Comparison of ENCODE assay signal across 26 mouse cellular contexts in genomic region chr4:105121081-105121480, GRCm38 (mm10). TPM values are rescaled to one million over a fixed set of nuclear protein-coding genes. Genes with fewer than 3 reads are reported as not detected.
DNase-seq lines count a peak whose midpoint lies in the region; ATAC-seq and TF ChIP-seq lines count a peak whose summit lies in the region.
"Had no signal": no experiment of that assay in that cellular context is flagged by ENCODE, and none has a peak within 500 bp of the region (broad histone marks: within the 10 kb centered on the region; RNA-seq: fewer than 3 reads in every experiment).

No protein-coding gene starts in this region.

- H3K27ac ChIP-seq in hindbrain, postnatal 0 days: no peak overlapping the region
- H3K27ac ChIP-seq in hindbrain, embryonic 10.5 days: no peak overlapping the region
- H3K27ac ChIP-seq in midbrain, postnatal 0 days (ENCODE audit: low read depth, low read length): no peak overlapping the region
- H3K27ac ChIP-seq in midbrain, embryonic 11.5 days (ENCODE audit: low read depth, low read length): no peak overlapping the region
- H3K27ac ChIP-seq: embryonic facial prominence, embryonic 15.5 days; hindbrain, embryonic 14.5 days; limb, embryonic 15.5 days; liver, embryonic 15.5 days; macrophage; midbrain, embryonic 12.5 days; neural tube, embryonic 12.5 days; stomach, postnatal 0 days had no signal

- H3K9ac ChIP-seq in hindbrain, postnatal 0 days (replicated peaks; ENCODE audit: low read length): no peak overlapping the region
- no peak overlapping the region for H3K9ac ChIP-seq in midbrain, postnatal 0 days (replicated peaks; ENCODE audit: low read length, poor library complexity, severe bottlenecking)
- H3K9ac ChIP-seq in midbrain, embryonic 11.5 days (ENCODE audit: low read length): no peak overlapping the region
- H3K9ac ChIP-seq: embryonic facial prominence, embryonic 15.5 days; hindbrain, embryonic 14.5 days; limb, embryonic 15.5 days; liver, embryonic 15.5 days; midbrain, embryonic 12.5 days; neural tube, embryonic 12.5 days had no signal

- intact Hi-C loops in left cerebral cortex, postnatal 4 days (cut with DNase I): no loop called here

- no peak for ATAC-seq in hindbrain, postnatal 0 days
- no peak for ATAC-seq in midbrain, postnatal 0 days (ENCODE audit: low FRiP score)
- no peak for ATAC-seq in midbrain, embryonic 11.5 days (ENCODE audit: low FRiP score)
- ATAC-seq: CD4-positive, CD25-positive, alpha-beta regulatory T cell, adult 4 months; intestine, embryonic 16.5 days; Patski had no signal

- H3K27me3 ChIP-seq in hindbrain, postnatal 0 days (ENCODE audit: insufficient read depth, low read length): no peaks in the 10 kb centered on the region
- no peaks in the 10 kb centered on the region for H3K27me3 ChIP-seq in hindbrain, embryonic 10.5 days (ENCODE audit: insufficient read depth, poor library complexity, severe bottlenecking)
- H3K27me3 ChIP-seq in midbrain, postnatal 0 days (ENCODE audit: insufficient read depth, low read length): no peaks in the 10 kb centered on the region
- no peaks in the 10 kb centered on the region for H3K27me3 ChIP-seq in midbrain, embryonic 11.5 days (ENCODE audit: control insufficient read depth, insufficient read depth, low read length)
- H3K27me3 ChIP-seq: limb, embryonic 15.5 days; liver, embryonic 15.5 days; midbrain, embryonic 12.5 days; neural tube, embryonic 12.5 days; Patski had no signal

- no peaks in the 10 kb centered on the region for H3K36me3 ChIP-seq in hindbrain, postnatal 0 days (ENCODE audit: insufficient read depth, low read length)
- no peaks in the 10 kb centered on the region for H3K36me3 ChIP-seq in hindbrain, embryonic 10.5 days
- no peaks in the 10 kb centered on the region for H3K36me3 ChIP-seq in midbrain, postnatal 0 days (ENCODE audit: insufficient read depth, low read length)
- no peaks in the 10 kb centered on the region for H3K36me3 ChIP-seq in midbrain, embryonic 11.5 days (ENCODE audit: control insufficient read depth, insufficient read depth, low read length)
- H3K36me3 ChIP-seq: embryonic facial prominence, embryonic 15.5 days; limb, embryonic 15.5 days; liver, embryonic 15.5 days; midbrain, embryonic 12.5 days; neural tube, embryonic 12.5 days had no signal

- peak; percentile 40 to 49 for DNase-seq in cerebellum, postnatal 14 days
- no peak for DNase-seq in cerebellum, postnatal 36 days
- DNase-seq in hindbrain, postnatal 0 days (ENCODE audit: low spot score): peak; percentile 43
- DNase-seq in hindbrain, embryonic 10.5 days (ENCODE audit: low spot score): no peak
- DNase-seq in midbrain, postnatal 0 days (ENCODE audit: low spot score): peak; percentile 28
- DNase-seq in midbrain, embryonic 11.5 days (ENCODE audit: low spot score, missing footprints): no peak
- DNase-seq in left cerebral cortex, postnatal 4 days: peak; percentile 16
- DNase-seq: adrenal gland, adult 8-10 months; cerebellum, postnatal 25 days; gastrocnemius, postnatal 36 days; heart, postnatal 10 days; kidney, postnatal 36 days; right cerebral cortex, postnatal 4 days; thymus, postnatal 25 days had no signal

- H3K9me3 ChIP-seq in hindbrain, postnatal 0 days (ENCODE audit: low read length): no peaks in the 10 kb centered on the region
- no peaks in the 10 kb centered on the region for H3K9me3 ChIP-seq in hindbrain, embryonic 10.5 days
- H3K9me3 ChIP-seq in midbrain, postnatal 0 days (ENCODE audit: low read length): no peaks in the 10 kb centered on the region
- H3K9me3 ChIP-seq in midbrain, embryonic 11.5 days (ENCODE audit: control insufficient read depth, low read length): no peaks in the 10 kb centered on the region
- H3K9me3 ChIP-seq: embryonic facial prominence, embryonic 15.5 days; limb, embryonic 15.5 days; liver, embryonic 15.5 days; midbrain, embryonic 12.5 days; neural tube, embryonic 12.5 days had no signal

- no peak overlapping the region for H3K4me2 ChIP-seq in hindbrain, postnatal 0 days (ENCODE audit: low read depth, low read length)
- no peak overlapping the region for H3K4me2 ChIP-seq in midbrain, postnatal 0 days (ENCODE audit: low read depth, low read length, poor library complexity, severe bottlenecking)
- no peak overlapping the region for H3K4me2 ChIP-seq in midbrain, embryonic 11.5 days
- H3K4me2 ChIP-seq: embryonic facial prominence, embryonic 15.5 days; heart, embryonic 11.5 days; hindbrain, embryonic 14.5 days; limb, embryonic 15.5 days; liver, embryonic 15.5 days; midbrain, embryonic 12.5 days; neural tube, embryonic 12.5 days had no signal

- no peak overlapping the region for H3K4me3 ChIP-seq in hindbrain, postnatal 0 days (ENCODE audit: low read length)
- H3K4me3 ChIP-seq in hindbrain, embryonic 10.5 days: no peak overlapping the region
- H3K4me3 ChIP-seq in midbrain, postnatal 0 days (ENCODE audit: low read depth, low read length): no peak overlapping the region
- H3K4me3 ChIP-seq in midbrain, embryonic 11.5 days (ENCODE audit: low read depth, low read length): no peak overlapping the region
- H3K4me3 ChIP-seq: embryonic facial prominence, embryonic 15.5 days; limb, embryonic 15.5 days; liver, embryonic 15.5 days; midbrain, embryonic 12.5 days; neural tube, embryonic 12.5 days had no signal

- TF ChIP-seq CTCF in hindbrain, postnatal 0 days (IDR thresholded peaks at IDR 0.05; ENCODE audit: low read depth): no peak
- no peak for TF ChIP-seq CTCF in midbrain, postnatal 0 days (IDR thresholded peaks at IDR 0.05)

- WGBS in hindbrain, postnatal 0 days: 54% methylated on average over 6 of the region's 6 CpGs
- 72% methylated on average over 6 of the region's 6 CpGs for WGBS in hindbrain, embryonic 10.5 days
- WGBS in midbrain, postnatal 0 days: 66% methylated on average over 6 of the region's 6 CpGs
- 72% methylated on average over 6 of the region's 6 CpGs for WGBS in midbrain, embryonic 11.5 days

- no peaks in the 10 kb centered on the region for H3K4me1 ChIP-seq in hindbrain, postnatal 0 days (ENCODE audit: insufficient read depth, low read length)
- no peaks in the 10 kb centered on the region for H3K4me1 ChIP-seq in hindbrain, embryonic 10.5 days (replicated peaks)
- no peaks in the 10 kb centered on the region for H3K4me1 ChIP-seq in midbrain, postnatal 0 days (ENCODE audit: insufficient read depth, low read length)
- no peaks in the 10 kb centered on the region for H3K4me1 ChIP-seq in midbrain, embryonic 11.5 days (ENCODE audit: control insufficient read depth, insufficient read depth, low read length)
- H3K4me1 ChIP-seq: embryonic facial prominence, embryonic 15.5 days; limb, embryonic 15.5 days; liver, embryonic 15.5 days; midbrain, embryonic 12.5 days; neural tube, embryonic 12.5 days had no signal

RNA-seq across cellular contexts. Expression of gene Prkaa2, which starts 11.4 kb away (rescaled TPM):
- total RNA-seq in hindbrain, postnatal 0 days (2014; rRNA removed): 16.9 and 19.3 TPM in 2 replicates
- polyA plus RNA-seq in hindbrain, postnatal 0 days (2015; fragmentation: Nextera tagmentation; extraction: Ambion mirVana): 10.9 and 13.2 TPM in 2 replicates
- polyA plus RNA-seq in hindbrain, embryonic 10.5 days (2016; fragmentation: Nextera tagmentation; extraction: Ambion mirVana): 2.0 and 3.2 TPM in 2 replicates
- 25.3 and 34.9 TPM in 2 replicates for total RNA-seq in midbrain, postnatal 0 days (2014; rRNA removed)
- 16.1 and 18.4 TPM in 2 replicates for polyA plus RNA-seq in midbrain, postnatal 0 days (2015; fragmentation: Nextera tagmentation; extraction: Ambion mirVana)
- polyA plus RNA-seq in midbrain, embryonic 11.5 days (2014; fragmentation: Nextera tagmentation; extraction: Ambion mirVana): 3.7 and 4.4 TPM in 2 replicates
- total RNA-seq in left cerebral cortex, postnatal 4 days (2021): 10 to 100 TPM; 35.5 to 40.7 TPM
- polyA plus RNA-seq: CD4-positive, CD25-positive, alpha-beta regulatory T cell, adult 4 months had no signal

RNA-seq across cellular contexts. Expression of gene Plpp3, which starts 36.1 kb away (rescaled TPM):
- 167 and 174 TPM in 2 replicates for total RNA-seq in hindbrain, postnatal 0 days (2014; rRNA removed)
- 180 and 198 TPM in 2 replicates for polyA plus RNA-seq in hindbrain, postnatal 0 days (2015; fragmentation: Nextera tagmentation; extraction: Ambion mirVana)
- polyA plus RNA-seq in hindbrain, embryonic 10.5 days (2016; fragmentation: Nextera tagmentation; extraction: Ambion mirVana): 63.4 and 63.8 TPM in 2 replicates
- total RNA-seq in midbrain, postnatal 0 days (2014; rRNA removed): 121 and 148 TPM in 2 replicates
- 142 and 152 TPM in 2 replicates for polyA plus RNA-seq in midbrain, postnatal 0 days (2015; fragmentation: Nextera tagmentation; extraction: Ambion mirVana)
- 46.3 and 47.0 TPM in 2 replicates for polyA plus RNA-seq in midbrain, embryonic 11.5 days (2014; fragmentation: Nextera tagmentation; extraction: Ambion mirVana)
- 10 to 100 TPM; 65.1 to 71.3 TPM for total RNA-seq in left cerebral cortex, postnatal 4 days (2021)

Comparison
In these comparisons a context has a peak if more than half of its experiments do, and no peak if none do; other contexts are left out.
1. DNase-seq: peak in cerebellum, postnatal 14 days (2 of 2), hindbrain, postnatal 0 days (single experiment), midbrain, postnatal 0 days (single experiment) and left cerebral cortex, postnatal 4 days (single experiment); none in cerebellum, postnatal 36 days (0 of 2), hindbrain, embryonic 10.5 days (single experiment) and midbrain, embryonic 11.5 days (single experiment).